Mouse (Mus musculus): ENCODE data around the gene Ndufs6. TPM values are rescaled to one million over a fixed set of nuclear protein-coding genes. Genes with fewer than 3 reads are reported as not detected.

Gene Ndufs6
- polyA plus RNA-seq, 1 experiment from 2014 or later, result 232 TPM

GRCm38 (mm10) chr13:73305398-73306084 lies 22.8 kb downstream of the Ndufs6 start:
- 49% methylated on average over 8 of the region's 8 CpGs for WGBS (ENCODE audit: insufficient replicate concordance)
- no peaks in the 10 kb centered on the region for H3K4me1 ChIP-seq (replicated peaks)
- no peaks in the 10 kb centered on the region for H3K9me3 ChIP-seq (replicated peaks)
- H3K27ac ChIP-seq (replicated peaks), result no peak overlapping the region
- peaks cover 8% of the 10 kb centered on the region; the same call in 1 of the 2 replicates for H3K27me3 ChIP-seq
- ATAC-seq (ENCODE audit: insufficient read depth), result no peak
- no peak overlapping the region for H3K4me3 ChIP-seq (replicated peaks)
- H3K36me3 ChIP-seq (replicated peaks), result no peaks in the 10 kb centered on the region
- no peak overlapping the region for H3K9ac ChIP-seq
- H3K4me2 ChIP-seq, result no peak overlapping the region

DNA sequence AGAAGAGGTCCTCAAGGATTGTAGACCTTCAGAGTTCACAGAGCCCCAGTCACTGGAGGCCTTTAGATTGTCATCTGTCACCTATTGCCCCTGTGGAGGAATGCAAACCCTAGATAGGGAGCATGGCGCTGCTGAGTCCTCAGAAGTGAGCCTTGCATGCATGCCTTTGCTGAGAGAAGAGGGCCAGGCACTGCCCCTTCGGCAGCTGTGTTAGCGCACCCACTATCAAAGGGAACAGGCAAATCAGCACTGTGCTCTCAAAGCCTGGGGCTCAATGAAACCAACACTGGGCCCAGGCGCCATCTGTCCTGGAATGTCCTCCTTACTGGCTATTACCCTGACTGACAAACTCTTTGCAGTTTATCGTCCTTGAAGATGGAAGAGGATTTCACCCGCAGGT lies 23.6 kb downstream of the Ndufs6 start:
- Histone ChIP-seq H3K27me3 (peaks cover 8% of the 10 kb centered on the region; the same call in 1 of the 2 replicates), H3K36me3 (replicated peaks) (no peaks in the 10 kb centered on the region), H3K4me2 (no peak overlapping the region), H3K4me1 (replicated peaks) (no peaks in the 10 kb centered on the region), H3K27ac (replicated peaks) (no peak overlapping the region), H3K9me3 (replicated peaks) (no peaks in the 10 kb centered on the region), H3K4me3 (replicated peaks) (no peak overlapping the region), H3K9ac (no peak overlapping the region)
- WGBS (ENCODE audit: insufficient replicate concordance), result 51% methylated on average over 6 of the region's 6 CpGs
- no peak for ATAC-seq (ENCODE audit: insufficient read depth)

GRCm38 (mm10) chr13:73299322-73299721 lies 29.0 kb downstream of the Ndufs6 start:
- Histone ChIP-seq H3K4me1 (replicated peaks) (no peaks in the 10 kb centered on the region), H3K4me3 (replicated peaks) (no peak overlapping the region), H3K36me3 (replicated peaks) (no peaks in the 10 kb centered on the region), H3K9me3 (replicated peaks) (no peaks in the 10 kb centered on the region), H3K27ac (replicated peaks) (no peak overlapping the region), H3K4me2 (no peak overlapping the region), H3K27me3 (no peaks in the 10 kb centered on the region), H3K9ac (no peak overlapping the region)
- 61% methylated on average over 5 of the region's 5 CpGs for whole genome bisulfite sequencing (ENCODE audit: insufficient replicate concordance)
- ATAC-seq (ENCODE audit: insufficient read depth), result no peak

- Histone ChIP-seq H3K4me1 (replicated peaks) (no peaks in the 10 kb centered on the region), H3K36me3 (replicated peaks) (no peaks in the 10 kb centered on the region), H3K4me2 (no peak overlapping the region), H3K4me3 (replicated peaks) (no peak overlapping the region), H3K27me3 (no peaks in the 10 kb centered on the region), H3K9me3 (replicated peaks) (no peaks in the 10 kb centered on the region), H3K27ac (replicated peaks) (no peak overlapping the region), H3K9ac (no peak overlapping the region)
- WGBS (ENCODE audit: insufficient replicate concordance), result 20% methylated on average over 4 of the region's 4 CpGs
- no peak for ATAC-seq (ENCODE audit: insufficient read depth)
Observed at GRCm38 (mm10) chr13:73298717-73299116, 29.6 kb downstream of the Ndufs6 start.

GRCm38 (mm10) chr13:73291102-73291501 lies 37.2 kb downstream of the Ndufs6 start:
- Histone ChIP-seq H3K27me3 (peaks cover 4% of the 10 kb centered on the region; the same call in 1 of the 2 replicates), H3K4me3 (replicated peaks) (no peak overlapping the region), H3K27ac (replicated peaks) (no peak overlapping the region), H3K4me1 (replicated peaks) (no peaks in the 10 kb centered on the region), H3K4me2 (no peak overlapping the region), H3K9ac (no peak overlapping the region), H3K36me3 (replicated peaks) (no peaks in the 10 kb centered on the region), H3K9me3 (replicated peaks) (no peaks in the 10 kb centered on the region)
- 21% methylated on average over 2 of the region's 2 CpGs for WGBS (ENCODE audit: insufficient replicate concordance)
- no peak for ATAC-seq (ENCODE audit: insufficient read depth)

- ATAC-seq (ENCODE audit: insufficient read depth), result no peak
- Histone ChIP-seq H3K4me3 (replicated peaks) (no peak overlapping the region), H3K27me3 (peaks cover 4% of the 10 kb centered on the region; the same call in 1 of the 2 replicates), H3K27ac (replicated peaks) (no peak overlapping the region), H3K4me2 (no peak overlapping the region), H3K9ac (no peak overlapping the region), H3K4me1 (replicated peaks) (no peaks in the 10 kb centered on the region), H3K9me3 (replicated peaks) (no peaks in the 10 kb centered on the region), H3K36me3 (replicated peaks) (no peaks in the 10 kb centered on the region)
- 62% methylated on average over 6 of the region's 6 CpGs for WGBS (ENCODE audit: insufficient replicate concordance)
Observed at GRCm38 (mm10) chr13:73290206-73290605, 38.1 kb downstream of the Ndufs6 start.

GRCm38 (mm10) chr13:73283534-73283933 lies 44.8 kb downstream of the Ndufs6 start:
- no peaks in the 10 kb centered on the region for H3K9me3 ChIP-seq (replicated peaks)
- H3K4me1 ChIP-seq (replicated peaks), result no peaks in the 10 kb centered on the region
- no peak overlapping the region for H3K4me2 ChIP-seq
- no peak for ATAC-seq (ENCODE audit: insufficient read depth)
- H3K27ac ChIP-seq (replicated peaks), result no peak overlapping the region
- 49% methylated on average over 1 of the region's 1 CpGs for WGBS (ENCODE audit: insufficient replicate concordance)
- peaks cover 4% of the 10 kb centered on the region; the same call in 1 of the 2 replicates for H3K27me3 ChIP-seq
- no peaks in the 10 kb centered on the region for H3K36me3 ChIP-seq (replicated peaks)
- H3K9ac ChIP-seq, result no peak overlapping the region
- H3K4me3 ChIP-seq (replicated peaks), result no peak overlapping the region

GRCm38 (mm10) chr13:73282407-73282806 lies 45.9 kb downstream of the Ndufs6 start:
- Histone ChIP-seq H3K9me3 (replicated peaks) (no peaks in the 10 kb centered on the region), H3K27me3 (no peaks in the 10 kb centered on the region; the same call in 1 of the 2 replicates), H3K9ac (no peak overlapping the region), H3K4me1 (replicated peaks) (no peaks in the 10 kb centered on the region), H3K36me3 (replicated peaks) (no peaks in the 10 kb centered on the region), H3K4me3 (replicated peaks) (no peak overlapping the region), H3K27ac (replicated peaks) (no peak overlapping the region), H3K4me2 (no peak overlapping the region)
- ATAC-seq (ENCODE audit: insufficient read depth), result no peak
- 45% methylated on average over 2 of the region's 2 CpGs for WGBS (ENCODE audit: insufficient replicate concordance)

- H3K4me2 ChIP-seq, result no peak overlapping the region
- no peak for ATAC-seq (ENCODE audit: insufficient read depth)
- H3K4me1 ChIP-seq (replicated peaks), result no peaks in the 10 kb centered on the region
- WGBS (ENCODE audit: insufficient replicate concordance), result 31% methylated on average over 1 of the region's 1 CpGs
- no peaks in the 10 kb centered on the region for H3K36me3 ChIP-seq (replicated peaks)
- H3K9me3 ChIP-seq (replicated peaks), result no peaks in the 10 kb centered on the region
- H3K27me3 ChIP-seq, result peaks cover 13% of the 10 kb centered on the region
- no peak overlapping the region for H3K9ac ChIP-seq
- H3K27ac ChIP-seq (replicated peaks), result no peak overlapping the region
- H3K4me3 ChIP-seq (replicated peaks), result no peak overlapping the region
Observed at GRCm38 (mm10) chr13:73279196-73279595, 49.1 kb downstream of the Ndufs6 start.

GRCm38 (mm10) chr13:73277797-73278196 lies 50.5 kb downstream of the Ndufs6 start:
- WGBS (ENCODE audit: insufficient replicate concordance), result 8% methylated on average over 1 of the region's 1 CpGs
- H3K4me3 ChIP-seq (replicated peaks), result no peak overlapping the region

DNA sequence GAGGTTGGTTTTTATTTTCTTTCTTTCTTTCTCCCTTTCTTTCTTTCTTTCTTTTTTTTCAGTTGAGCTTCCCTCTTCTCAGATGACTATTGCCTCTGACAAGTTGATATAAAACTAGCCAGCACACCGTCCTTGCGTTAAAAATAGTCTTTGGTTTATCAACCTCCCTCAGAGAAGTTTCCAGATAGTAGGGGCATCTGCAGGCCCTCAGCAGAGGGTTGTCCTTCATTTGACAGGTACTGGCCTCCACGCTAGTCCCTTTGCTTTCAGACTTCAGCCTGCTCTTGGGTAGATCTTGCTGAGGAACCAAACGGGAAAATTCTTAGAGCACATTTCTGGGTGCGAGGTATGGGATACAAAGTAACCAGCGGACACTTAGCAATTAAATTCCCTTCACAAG lies 51.0 kb downstream of the Ndufs6 start:
- no peaks in the 10 kb centered on the region for H3K9me3 ChIP-seq (replicated peaks)
- H3K36me3 ChIP-seq (replicated peaks), result no peaks in the 10 kb centered on the region
- H3K4me3 ChIP-seq (replicated peaks), result no peak overlapping the region
- H3K27me3 ChIP-seq, result peaks cover 31% of the 10 kb centered on the region
- ATAC-seq (ENCODE audit: insufficient read depth), result no peak
- H3K27ac ChIP-seq (replicated peaks), result no peak overlapping the region
- H3K9ac ChIP-seq, result no peak overlapping the region
- H3K4me1 ChIP-seq (replicated peaks), result no peaks in the 10 kb centered on the region
- H3K4me2 ChIP-seq, result no peak overlapping the region
- 50% methylated on average over 6 of the region's 6 CpGs for WGBS (ENCODE audit: insufficient replicate concordance)

More at GRCm38 (mm10) chr13:73277797-73278196, 50.5 kb downstream of the Ndufs6 start:
- no peak for ATAC-seq (ENCODE audit: insufficient read depth)
- Histone ChIP-seq H3K27ac (replicated peaks) (no peak overlapping the region), H3K27me3 (peaks cover 27% of the 10 kb centered on the region), H3K36me3 (replicated peaks) (no peaks in the 10 kb centered on the region), H3K9ac (no peak overlapping the region), H3K4me2 (no peak overlapping the region), H3K9me3 (replicated peaks) (no peaks in the 10 kb centered on the region), H3K4me1 (replicated peaks) (no peaks in the 10 kb centered on the region)

- Histone ChIP-seq H3K36me3 (replicated peaks) (no peaks in the 10 kb centered on the region), H3K4me2 (no peak overlapping the region), H3K27ac (replicated peaks) (no peak overlapping the region), H3K4me3 (replicated peaks) (no peak overlapping the region), H3K9ac (no peak overlapping the region), H3K9me3 (replicated peaks) (no peaks in the 10 kb centered on the region), H3K27me3 (peaks cover 69% of the 10 kb centered on the region), H3K4me1 (replicated peaks) (no peaks in the 10 kb centered on the region)
- 6% methylated on average over 1 of the region's 1 CpGs for WGBS (ENCODE audit: insufficient replicate concordance)
- no peak for ATAC-seq (ENCODE audit: insufficient read depth)
Observed at GRCm38 (mm10) chr13:73273536-73273935, 54.8 kb downstream of the Ndufs6 start.
